Mouse (Mus musculus) stomach, embryonic 16.5 days (tissue): ENCODE results near the gene Prdx5. TPM values are rescaled to one million over a fixed set of nuclear protein-coding genes. Genes with fewer than 3 reads are reported as not detected.

ENCODE experiments used
- ATAC-seq: fragments of 200-750 bp; cut with Nextera tagmentation; 2 replicates; pipeline ENCODE4 v1.8.0; 2017; ENCODE audit warnings: moderate number of reproducible peaks, moderate TSS enrichment; ENCODE audit not compliant: insufficient read depth, low FRiP score
- H3K27ac ChIP-seq: fragments of 300-500 bp; sonication (generic); 2 replicates; pipeline ENCODE4 v1.5.1; 2014; ENCODE audit warnings: low read length
- H3K27me3 ChIP-seq: fragments of 300-500 bp; sonication (generic); 2 replicates; pipeline ENCODE4 v1.6.1; 2014; ENCODE audit warnings: low read length, control low read depth, mixed read lengths; ENCODE audit not compliant: control insufficient read depth, insufficient read depth
- H3K36me3 ChIP-seq: fragments of 300-500 bp; sonication (generic); 2 replicates; pipeline ENCODE4 v1.6.1; 2014; ENCODE audit warnings: low read length; ENCODE audit not compliant: control insufficient read depth, insufficient read depth
- H3K4me1 ChIP-seq: fragments of 300-500 bp; sonication (generic); 2 replicates; pipeline ENCODE4 v1.6.1; 2014; ENCODE audit warnings: low read length, control low read depth, mixed read lengths; ENCODE audit not compliant: control insufficient read depth, insufficient read depth
- H3K4me2 ChIP-seq: fragments of 300-500 bp; sonication (generic); 2 replicates; pipeline ENCODE4 v1.6.1; 2014; ENCODE audit warnings: low read depth, low read length, mixed read lengths
- H3K4me3 ChIP-seq: fragments of 300-500 bp; sonication (generic); replicated peaks from 2 replicates; pipeline ENCODE4 v1.5.1; 2014; ENCODE audit warnings: mild to moderate bottlenecking, low read length
- H3K9ac ChIP-seq: fragments of 300-500 bp; sonication (generic); 2 replicates; pipeline ENCODE4 v1.6.1; 2014; ENCODE audit warnings: low read length
- H3K9me3 ChIP-seq: fragments of 300-500 bp; sonication (generic); replicated peaks from 2 replicates; pipeline ENCODE4 v1.6.1; 2016; ENCODE audit warnings: low read length, control low read depth; ENCODE audit not compliant: control insufficient read depth
- WGBS: fragments of 180-500 bp; shearing (Covaris S2); extraction: QIAGEN DNeasy Blood & Tissue Kit; methylation state at CpG from one replicate; pipeline ENCODE4 v1.1.7; 2014; 5-methylcytosine and 5-hydroxymethylcytosine counted together
- microRNA-seq: library from miRNA; unstranded; fragments of <30 nt; microRNA quantifications from one replicate; pipeline ENCODE4, GENCODE M21; 2016
- polyA plus RNA-seq: library from polyadenylated mRNA; unstranded; fragments of >200 nt; fragmentation: Nextera tagmentation; extraction: Ambion mirVana; gene quantifications from 2 replicates; pipeline ENCODE4 v1.2.1, GENCODE M21; 2015

Gene Prdx5
- polyA plus RNA-seq, 1 experiment from 2014 or later: 291 TPM

DNA sequence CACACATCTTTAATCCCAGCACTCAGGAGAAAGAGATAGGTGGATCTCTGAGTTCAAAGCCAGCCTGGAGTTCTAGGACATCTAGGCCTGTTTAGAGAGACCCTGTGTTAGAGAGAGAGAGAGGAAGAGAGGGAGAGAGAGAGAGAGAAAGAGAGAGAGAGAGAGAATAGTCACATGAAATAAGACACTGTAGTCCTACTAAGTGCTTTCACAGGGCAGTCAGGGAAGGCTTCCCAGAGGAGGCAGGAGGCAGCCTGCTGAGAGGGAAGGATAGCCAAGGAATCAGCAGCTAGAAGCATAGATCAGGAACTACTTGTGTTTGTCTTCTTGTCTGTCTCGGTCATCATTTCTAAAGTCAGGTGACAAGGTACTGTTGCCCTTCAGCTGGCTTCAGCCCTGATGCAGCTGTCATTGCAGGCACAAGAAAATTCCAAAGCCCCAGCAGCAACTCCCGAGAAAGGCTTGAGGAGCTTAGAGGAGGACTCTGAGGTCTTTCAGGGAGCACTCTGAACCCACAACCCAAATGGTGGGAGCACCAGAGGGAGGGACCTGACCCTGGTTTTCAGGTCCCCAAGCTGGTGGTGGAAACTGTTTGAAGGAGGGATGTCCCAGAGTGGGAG is 50.8 kb downstream of the Prdx5 start:
- Histone ChIP-seq H3K4me2 (no peak overlapping the region), H3K9ac (no peak overlapping the region), H3K27me3 (no peaks in the 10 kb centered on the region), H3K27ac (no peak overlapping the region), H3K4me1 (peaks cover 4% of the 10 kb centered on the region), H3K4me3 (no peak overlapping the region), H3K9me3 (no peaks in the 10 kb centered on the region), H3K36me3 (no peaks in the 10 kb centered on the region)
- WGBS: 68% methylated on average over 2 of the region's 2 CpGs
- no peak for ATAC-seq

DNA sequence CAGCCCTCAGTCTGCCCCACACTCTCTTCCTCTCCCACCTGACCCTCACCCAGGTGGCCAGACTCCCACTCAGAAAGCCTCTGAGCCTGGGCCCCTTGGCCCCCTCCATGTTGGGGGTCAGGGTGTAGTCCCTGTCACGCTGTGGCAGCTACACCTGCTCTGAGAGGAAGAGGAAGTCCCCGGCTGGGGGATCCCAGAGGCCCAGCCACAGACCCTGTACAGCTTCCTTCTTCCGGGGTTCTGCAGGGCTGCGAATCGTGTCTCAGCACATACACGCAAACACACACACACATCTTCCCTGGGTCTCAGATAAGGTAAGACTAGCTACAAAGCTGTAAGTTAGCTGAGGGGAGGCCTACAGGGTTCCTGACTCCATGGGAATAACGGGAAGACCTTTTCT is 51.9 kb downstream of the Prdx5 start, which contains the start of gene Ccdc88b:
Gene Ccdc88b, minus strand, starts transcription at position 181 of the 400 bp plus-strand sequence.
- Histone ChIP-seq H3K36me3 (no peaks in the 10 kb centered on the region), H3K9ac (peak within 1 kb of the TSS; percentile 21; the same call in 1 of the 2 replicates), H3K27me3 (no peaks in the 10 kb centered on the region), H3K9me3 (no peaks in the 10 kb centered on the region), H3K27ac (no peak within 1 kb of the TSS; the same call in 1 of the 2 replicates), H3K4me3 (no peak within 1 kb of the TSS), H3K4me2 (no peak within 1 kb of the TSS), H3K4me1 (peaks cover 4% of the 10 kb centered on the region)
- no peak for ATAC-seq
- 69% methylated on average over 7 of the region's 7 CpGs for WGBS

DNA sequence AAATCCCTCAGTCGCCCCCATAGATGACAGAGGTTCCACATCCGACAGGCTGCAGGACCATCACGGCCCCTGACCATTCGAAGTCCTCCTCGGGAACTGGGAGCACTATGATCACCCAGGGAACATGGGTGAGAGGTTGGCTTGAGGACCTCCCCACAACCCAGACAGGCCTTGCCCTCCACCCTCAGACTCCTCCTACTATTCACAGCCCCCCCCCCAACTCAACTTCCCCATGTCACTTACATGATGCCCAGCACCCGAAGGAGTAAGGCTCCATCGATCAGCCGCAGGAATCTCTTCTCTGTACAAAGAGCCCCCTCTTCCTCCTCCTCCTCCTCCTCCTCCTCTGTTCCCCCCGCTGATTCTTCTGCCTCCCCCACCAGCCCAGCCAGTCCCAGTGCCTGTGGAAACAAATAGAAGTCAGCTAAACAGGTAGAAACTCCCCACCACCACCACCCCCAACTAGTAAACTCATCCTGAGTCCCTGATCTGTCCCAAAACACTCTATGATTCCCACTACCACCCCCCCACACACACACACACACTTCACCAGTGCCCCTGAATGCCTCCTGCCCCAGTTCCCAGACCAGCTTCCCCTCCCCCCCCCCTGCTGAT is 52.4 kb downstream of the Prdx5 start:
- Histone ChIP-seq H3K9ac (no peak overlapping the region), H3K36me3 (no peaks in the 10 kb centered on the region), H3K4me2 (no peak overlapping the region), H3K4me3 (no peak overlapping the region), H3K27ac (no peak overlapping the region), H3K9me3 (no peaks in the 10 kb centered on the region), H3K4me1 (peaks cover 4% of the 10 kb centered on the region), H3K27me3 (no peaks in the 10 kb centered on the region)
- ATAC-seq: no peak
- WGBS: 62% methylated on average over 9 of the region's 9 CpGs

DNA sequence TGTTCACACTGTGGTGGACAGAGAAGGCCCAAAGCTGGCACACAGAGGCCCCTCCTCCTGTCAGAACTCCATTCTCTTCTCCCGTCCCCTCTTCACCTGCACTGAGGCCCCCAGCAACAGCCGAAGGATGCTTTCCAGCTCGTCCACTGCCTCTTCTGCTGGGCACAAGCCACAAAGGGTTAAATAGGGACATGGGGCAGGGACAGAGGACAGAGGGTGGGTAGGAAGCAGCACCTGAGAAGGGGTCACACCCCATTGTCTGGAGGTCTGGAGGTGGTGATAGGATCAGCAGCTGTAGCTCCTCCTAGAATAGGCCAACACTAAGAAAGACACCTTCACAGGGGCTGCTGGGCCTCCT is 52.9 kb downstream of the Prdx5 start:
- Histone ChIP-seq H3K4me2 (no peak overlapping the region), H3K4me1 (peaks cover 6% of the 10 kb centered on the region), H3K36me3 (no peaks in the 10 kb centered on the region), H3K27me3 (no peaks in the 10 kb centered on the region), H3K9me3 (no peaks in the 10 kb centered on the region), H3K4me3 (no peak overlapping the region), H3K9ac (no peak overlapping the region), H3K27ac (no peak overlapping the region)
- WGBS: 55% methylated on average over 3 of the region's 3 CpGs
- ATAC-seq: no peak

Small RNAs within 50 kb of the gene (microRNA-seq; reads per million reads assigned to microRNA genes)
- 0.66 reads per million for gene Mir6990

Other genes with a start within 250 kb of the Prdx5 start
- gene Rps6ka4, start 69.5 kb downstream of the Prdx5 start, polyA plus RNA-seq: 35.5 and 39.6 TPM in 2 replicates
- gene Ccdc88b, start 51.9 kb downstream of the Prdx5 start, polyA plus RNA-seq: 1.1 and 1.3 TPM in 2 replicates
- 111 and 122 TPM in 2 replicates for gene Trmt112, start 408 bp downstream of the Prdx5 start, polyA plus RNA-seq
- gene Esrra, start 11.7 kb upstream of the Prdx5 start, polyA plus RNA-seq: 17.8 and 18.0 TPM in 2 replicates
- 1.8 and 2.8 TPM in 2 replicates for gene Catsperz, start 15.3 kb upstream of the Prdx5 start, polyA plus RNA-seq
- gene Kcnk4, start 24.4 kb upstream of the Prdx5 start, polyA plus RNA-seq: 0.68 and 0.79 TPM in 2 replicates
- 87.1 and 89.0 TPM in 2 replicates for gene Bad, start 31.8 kb upstream of the Prdx5 start, polyA plus RNA-seq
- 20.2 and 22.1 TPM in 2 replicates for gene Gpr137, start 32.4 kb upstream of the Prdx5 start, polyA plus RNA-seq
- 53.7 and 70.6 TPM in 2 replicates for gene Ppp1r14b, start 64.9 kb upstream of the Prdx5 start, polyA plus RNA-seq
- gene Plcb3, start 66.4 kb upstream of the Prdx5 start, polyA plus RNA-seq: 61.7 and 65.4 TPM in 2 replicates
- 153 and 158 TPM in 2 replicates for gene Fkbp2, start 70.4 kb upstream of the Prdx5 start, polyA plus RNA-seq
- 19.0 and 19.7 TPM in 2 replicates for gene Vegfb, start 77.5 kb upstream of the Prdx5 start, polyA plus RNA-seq
- 28.8 TPM in 2 replicates for gene Dnajc4, start 82.5 kb upstream of the Prdx5 start, polyA plus RNA-seq
- 22.9 and 26.6 TPM in 2 replicates for gene Nudt22, start 86.0 kb upstream of the Prdx5 start, polyA plus RNA-seq
- 10.7 and 12.0 TPM in 2 replicates for gene Trpt1, start 86.0 kb upstream of the Prdx5 start, polyA plus RNA-seq
- gene Fermt3, start 109.4 kb upstream of the Prdx5 start, polyA plus RNA-seq: 17.3 and 18.4 TPM in 2 replicates
- gene Stip1, start 129.9 kb upstream of the Prdx5 start, polyA plus RNA-seq: 198 and 202 TPM in 2 replicates
- 10.0 and 14.0 TPM in 2 replicates for gene Macrod1, start 146.7 kb upstream of the Prdx5 start, polyA plus RNA-seq
- 3.4 and 3.6 TPM in 2 replicates for gene Flrt1, start 195.6 kb upstream of the Prdx5 start, polyA plus RNA-seq